Mouse (Mus musculus): ENCODE measurements around the gene Mtmr1. TPM values are rescaled to one million over a fixed set of nuclear protein-coding genes. Genes with fewer than 3 reads are reported as not detected.
A peak's percentile ranks its signal among the peaks of the same experiment; 100 is the strongest.

Gene Mtmr1
- total RNA-seq, 1 experiment = 6.0 TPM

GRCm38 (mm10) chrX:71365011-71365410 lies 451 bp downstream of the Mtmr1 start:
- peak overlapping the region; percentile 63 to 72 for H3K4me3 ChIP-seq (ENCODE audit: insufficient read depth in 1 of 2, low read depth in 1 of 2, low read length in 2 of 2, poor library complexity in 1 of 2, severe bottlenecking in 1 of 2)
- no peaks in the 10 kb centered on the region for H3K9me3 ChIP-seq (ENCODE audit: control insufficient read depth, insufficient read depth, low read depth, low read length)
- H3K36me3 ChIP-seq (ENCODE audit: control insufficient read depth, insufficient read depth, low read length, poor library complexity, severe bottlenecking) = no peaks in the 10 kb centered on the region
- no peak for DNase-seq (ENCODE audit: low read depth, low spot score)
- TF ChIP-seq HCFC1 (IDR thresholded peaks at IDR 0.05; ENCODE audit: borderline replicate concordance, insufficient read depth, low read length) (no peak), ZC3H11A (IDR thresholded peaks at IDR 0.05; ENCODE audit: borderline replicate concordance, low read depth, low read length) (no peak)
- peak overlapping the region; percentile 61 for H3K9ac ChIP-seq (ENCODE audit: insufficient read depth, low read depth, low read length, poor library complexity, severe bottlenecking)
- H3K4me1 ChIP-seq (ENCODE audit: control insufficient read depth in 2 of 2, insufficient read depth in 2 of 2, low read length in 2 of 2, poor library complexity in 1 of 2) = no peaks in the 10 kb centered on the region
- in situ Hi-C loops (cut with MboI; ENCODE audit: low sequenced_read_pairs in 2 of 2, unreplicated experiment in 2 of 2) = no loop called here
- H3K27ac ChIP-seq (ENCODE audit: insufficient read depth, low read depth, low read length, poor library complexity, severe bottlenecking) = no peak overlapping the region

- TF ChIP-seq CHD2 (IDR thresholded peaks at IDR 0.05; ENCODE audit: low read depth, low read length) (no peak), ZNF384 (IDR thresholded peaks at IDR 0.05; ENCODE audit: low read depth, low read length) (no peak), MAFK (IDR thresholded peaks at IDR 0.05; ENCODE audit: insufficient read depth, low read depth, low read length) (no peak), HCFC1 (IDR thresholded peaks at IDR 0.05; ENCODE audit: borderline replicate concordance, insufficient read depth, low read length) (no peak), ZC3H11A (IDR thresholded peaks at IDR 0.05; ENCODE audit: borderline replicate concordance, low read depth, low read length) (no peak)
- Histone ChIP-seq H3K36me3 (ENCODE audit: control insufficient read depth, insufficient read depth, low read length, poor library complexity, severe bottlenecking) (no peaks in the 10 kb centered on the region), H3K27ac (ENCODE audit: insufficient read depth, low read depth, low read length, poor library complexity, severe bottlenecking) (no peak overlapping the region), H3K4me1 (ENCODE audit: control insufficient read depth in 2 of 2, insufficient read depth in 2 of 2, low read length in 2 of 2, poor library complexity in 1 of 2) (no peaks in the 10 kb centered on the region), H3K9ac (ENCODE audit: insufficient read depth, low read depth, low read length, poor library complexity, severe bottlenecking) (no peak overlapping the region), H3K9me3 (ENCODE audit: control insufficient read depth, insufficient read depth, low read depth, low read length) (no peaks in the 10 kb centered on the region), H3K4me3 (ENCODE audit: insufficient read depth in 1 of 2, low read depth in 1 of 2, low read length in 2 of 2, poor library complexity in 1 of 2, severe bottlenecking in 1 of 2) (peak overlapping the region in 1 of 2 experiments; percentile 72; a peak in 1 of 4 replicates)
- DNase-seq (ENCODE audit: low read depth, low spot score) = no peak
- in situ Hi-C loops (cut with MboI; ENCODE audit: low sequenced_read_pairs in 2 of 2, unreplicated experiment in 2 of 2) = no loop called here
These were observed 950 bp downstream of the Mtmr1 start for GRCm38 (mm10) chrX:71365510-71365909.

- in situ Hi-C loops (cut with MboI; ENCODE audit: low sequenced_read_pairs in 2 of 2, unreplicated experiment in 2 of 2) = no loop called here
- Histone ChIP-seq H3K9me3 (ENCODE audit: control insufficient read depth, insufficient read depth, low read depth, low read length) (no peaks in the 10 kb centered on the region), H3K9ac (ENCODE audit: insufficient read depth, low read depth, low read length, poor library complexity, severe bottlenecking) (no peak overlapping the region), H3K4me1 (ENCODE audit: control insufficient read depth in 2 of 2, insufficient read depth in 2 of 2, low read length in 2 of 2, poor library complexity in 1 of 2) (no peaks in the 10 kb centered on the region), H3K4me3 (ENCODE audit: insufficient read depth in 1 of 2, low read depth in 1 of 2, low read length in 2 of 2, poor library complexity in 1 of 2, severe bottlenecking in 1 of 2) (no peak overlapping the region), H3K36me3 (ENCODE audit: control insufficient read depth, insufficient read depth, low read length, poor library complexity, severe bottlenecking) (no peaks in the 10 kb centered on the region), H3K27ac (ENCODE audit: insufficient read depth, low read depth, low read length, poor library complexity, severe bottlenecking) (no peak overlapping the region)
- no peak for TF ChIP-seq MAFK (IDR thresholded peaks at IDR 0.05; ENCODE audit: insufficient read depth, low read depth, low read length)
- TF ChIP-seq HCFC1 (IDR thresholded peaks at IDR 0.05; ENCODE audit: borderline replicate concordance, insufficient read depth, low read length) = no peak
- TF ChIP-seq CHD2 (IDR thresholded peaks at IDR 0.05; ENCODE audit: low read depth, low read length) = no peak
- TF ChIP-seq ZNF384 (IDR thresholded peaks at IDR 0.05; ENCODE audit: low read depth, low read length) = no peak
- no peak for TF ChIP-seq ZC3H11A (IDR thresholded peaks at IDR 0.05; ENCODE audit: borderline replicate concordance, low read depth, low read length)
- DNase-seq (ENCODE audit: low read depth, low spot score) = no peak
These were observed 2.4 kb downstream of the Mtmr1 start for GRCm38 (mm10) chrX:71366973-71367372.

GRCm38 (mm10) chrX:71376781-71377180 lies 12.2 kb downstream of the Mtmr1 start:
- in situ Hi-C loops (cut with MboI; ENCODE audit: low sequenced_read_pairs in 2 of 2, unreplicated experiment in 2 of 2) = no loop called here
- H3K27ac ChIP-seq (ENCODE audit: insufficient read depth, low read depth, low read length, poor library complexity, severe bottlenecking) = no peak overlapping the region

GRCm38 (mm10) chrX:71378435-71378834 lies 13.9 kb downstream of the Mtmr1 start:
- no peaks in the 10 kb centered on the region for H3K36me3 ChIP-seq (ENCODE audit: control insufficient read depth, insufficient read depth, low read length, poor library complexity, severe bottlenecking)
- H3K9me3 ChIP-seq (ENCODE audit: control insufficient read depth, insufficient read depth, low read depth, low read length) = no peaks in the 10 kb centered on the region
- TF ChIP-seq HCFC1 (IDR thresholded peaks at IDR 0.05; ENCODE audit: borderline replicate concordance, insufficient read depth, low read length) = no peak
- TF ChIP-seq MAFK (IDR thresholded peaks at IDR 0.05; ENCODE audit: insufficient read depth, low read depth, low read length) = no peak
- TF ChIP-seq ZC3H11A (IDR thresholded peaks at IDR 0.05; ENCODE audit: borderline replicate concordance, low read depth, low read length) = no peak
- no peak for TF ChIP-seq CHD2 (IDR thresholded peaks at IDR 0.05; ENCODE audit: low read depth, low read length)
- no peak for TF ChIP-seq ZNF384 (IDR thresholded peaks at IDR 0.05; ENCODE audit: low read depth, low read length)
- H3K4me1 ChIP-seq (ENCODE audit: control insufficient read depth in 2 of 2, insufficient read depth in 2 of 2, low read length in 2 of 2, poor library complexity in 1 of 2) = no peaks in the 10 kb centered on the region
- in situ Hi-C loops (cut with MboI; ENCODE audit: low sequenced_read_pairs in 2 of 2, unreplicated experiment in 2 of 2) = no loop called here
- H3K9ac ChIP-seq (ENCODE audit: insufficient read depth, low read depth, low read length, poor library complexity, severe bottlenecking) = no peak overlapping the region
- DNase-seq (ENCODE audit: low read depth, low spot score) = no peak
- H3K27ac ChIP-seq (ENCODE audit: insufficient read depth, low read depth, low read length, poor library complexity, severe bottlenecking) = no peak overlapping the region
- H3K4me3 ChIP-seq (ENCODE audit: insufficient read depth in 1 of 2, low read depth in 1 of 2, low read length in 2 of 2, poor library complexity in 1 of 2, severe bottlenecking in 1 of 2) = no peak overlapping the region

More at GRCm38 (mm10) chrX:71376781-71377180, 12.2 kb downstream of the Mtmr1 start:
- H3K9me3 ChIP-seq (ENCODE audit: control insufficient read depth, insufficient read depth, low read depth, low read length) = no peaks in the 10 kb centered on the region
- no peak overlapping the region for H3K9ac ChIP-seq (ENCODE audit: insufficient read depth, low read depth, low read length, poor library complexity, severe bottlenecking)
- no peak for DNase-seq (ENCODE audit: low read depth, low spot score)
- TF ChIP-seq ZC3H11A (IDR thresholded peaks at IDR 0.05; ENCODE audit: borderline replicate concordance, low read depth, low read length) (no peak), ZNF384 (IDR thresholded peaks at IDR 0.05; ENCODE audit: low read depth, low read length) (no peak), MAFK (IDR thresholded peaks at IDR 0.05; ENCODE audit: insufficient read depth, low read depth, low read length) (no peak), HCFC1 (IDR thresholded peaks at IDR 0.05; ENCODE audit: borderline replicate concordance, insufficient read depth, low read length) (no peak), CHD2 (IDR thresholded peaks at IDR 0.05; ENCODE audit: low read depth, low read length) (no peak)
- H3K4me1 ChIP-seq (ENCODE audit: control insufficient read depth in 2 of 2, insufficient read depth in 2 of 2, low read length in 2 of 2, poor library complexity in 1 of 2) = no peaks in the 10 kb centered on the region
- H3K4me3 ChIP-seq (ENCODE audit: insufficient read depth in 1 of 2, low read depth in 1 of 2, low read length in 2 of 2, poor library complexity in 1 of 2, severe bottlenecking in 1 of 2) = no peak overlapping the region
- H3K36me3 ChIP-seq (ENCODE audit: control insufficient read depth, insufficient read depth, low read length, poor library complexity, severe bottlenecking) = no peaks in the 10 kb centered on the region
